Mouse (Mus musculus) spleen, adult 18-20 months (tissue): ENCODE results near the gene Plcl2.

Source experiments
- DNase-seq, 2 experiments: peaks; one replicate each; pipeline ENCODE4 v3.0.0; 2022; ENCODE audit warnings: mixed read lengths in 2 of 2

The Plcl2 gene

DNA sequence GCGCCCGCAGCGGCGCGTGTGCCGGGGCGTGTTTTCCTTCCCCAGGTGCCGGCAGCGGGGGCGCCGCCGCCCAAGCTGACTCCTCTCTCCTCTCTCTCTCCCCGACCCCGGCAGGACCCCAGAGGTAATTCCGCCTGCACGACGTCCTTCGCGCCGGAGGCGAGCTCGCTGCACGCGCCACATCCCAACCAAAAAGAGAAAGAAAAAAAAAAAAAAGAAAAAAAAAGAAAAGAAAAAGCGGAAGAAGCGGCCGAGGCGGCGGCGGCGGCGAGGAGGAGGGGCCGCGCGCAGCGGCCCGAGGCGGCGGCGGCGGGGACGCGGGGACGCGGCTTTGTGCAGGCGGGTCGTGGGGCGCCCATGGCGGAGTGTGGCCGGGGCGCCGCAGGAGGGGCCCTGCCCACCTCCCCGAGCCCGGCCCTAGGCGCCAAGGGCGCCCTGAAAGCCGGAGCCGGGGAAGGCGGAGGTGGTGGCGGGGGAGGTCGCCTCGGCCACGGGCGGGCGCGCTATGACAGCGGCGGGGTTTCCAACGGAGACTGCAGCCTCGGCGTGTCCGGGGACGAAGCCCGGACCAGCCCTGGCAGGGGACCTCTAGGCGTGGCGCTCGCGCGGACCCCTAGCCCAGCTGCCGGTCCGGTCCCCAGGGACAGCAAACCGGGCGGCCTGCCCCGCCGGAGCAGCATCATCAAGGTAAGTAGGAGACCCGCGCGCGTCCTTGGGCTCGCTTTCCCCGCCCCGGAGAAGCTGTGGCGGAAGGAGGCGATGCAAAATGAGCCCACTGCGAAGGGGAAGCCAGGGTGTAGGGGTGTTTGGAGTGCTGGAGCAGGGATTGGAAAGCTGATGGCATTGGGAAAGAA lies at the start of gene Plcl2:
Plcl2 (plus strand) TSS at position 153 of the 854 bp plus-strand sequence.
- peak; percentile 66 to 78 for DNase-seq

- no peak for DNase-seq
Observed at GRCm38 (mm10) chr17:50460301-50460700, 48.9 kb upstream of the Plcl2 start.

DNA sequence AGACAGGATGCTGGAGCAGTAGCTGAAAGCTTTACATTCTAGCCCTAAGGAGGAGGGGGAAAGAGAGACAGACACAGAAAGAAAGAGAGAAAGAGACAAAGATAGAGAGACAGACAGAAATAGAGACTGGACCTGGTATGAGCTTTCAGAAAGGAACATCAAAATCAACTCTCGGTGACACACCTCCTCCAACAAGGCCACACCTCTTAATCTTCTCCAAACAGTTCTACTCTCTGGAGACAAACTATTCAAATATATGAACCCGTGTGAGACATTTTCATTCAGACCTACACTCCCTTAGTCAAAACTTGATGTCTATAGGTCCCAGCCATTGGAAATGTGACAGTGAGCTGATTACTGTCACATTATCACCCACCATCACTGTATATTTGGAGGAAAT lies 41.8 kb upstream of the Plcl2 start:
- DNase-seq, result no peak

DNA sequence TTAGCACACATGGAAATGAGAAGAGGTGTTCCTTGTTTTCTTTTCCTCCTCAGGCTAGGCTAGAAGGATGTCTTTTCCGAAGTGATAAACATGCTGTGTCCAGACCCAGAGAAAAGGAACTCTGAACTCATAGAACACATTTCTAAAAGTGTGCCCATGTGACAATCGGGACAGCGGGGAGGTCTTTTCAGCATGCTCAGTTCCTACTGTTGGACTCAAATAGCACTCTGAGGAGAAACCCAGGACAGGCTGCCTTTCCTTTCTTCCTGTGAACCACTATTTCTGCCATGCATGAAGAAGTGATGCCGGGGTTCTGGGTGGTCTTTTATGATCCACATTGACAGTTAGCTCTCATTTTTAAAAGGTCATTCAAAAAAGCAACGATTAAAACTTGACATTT lies 40.1 kb upstream of the Plcl2 start:
- DNase-seq, result no peak

DNA sequence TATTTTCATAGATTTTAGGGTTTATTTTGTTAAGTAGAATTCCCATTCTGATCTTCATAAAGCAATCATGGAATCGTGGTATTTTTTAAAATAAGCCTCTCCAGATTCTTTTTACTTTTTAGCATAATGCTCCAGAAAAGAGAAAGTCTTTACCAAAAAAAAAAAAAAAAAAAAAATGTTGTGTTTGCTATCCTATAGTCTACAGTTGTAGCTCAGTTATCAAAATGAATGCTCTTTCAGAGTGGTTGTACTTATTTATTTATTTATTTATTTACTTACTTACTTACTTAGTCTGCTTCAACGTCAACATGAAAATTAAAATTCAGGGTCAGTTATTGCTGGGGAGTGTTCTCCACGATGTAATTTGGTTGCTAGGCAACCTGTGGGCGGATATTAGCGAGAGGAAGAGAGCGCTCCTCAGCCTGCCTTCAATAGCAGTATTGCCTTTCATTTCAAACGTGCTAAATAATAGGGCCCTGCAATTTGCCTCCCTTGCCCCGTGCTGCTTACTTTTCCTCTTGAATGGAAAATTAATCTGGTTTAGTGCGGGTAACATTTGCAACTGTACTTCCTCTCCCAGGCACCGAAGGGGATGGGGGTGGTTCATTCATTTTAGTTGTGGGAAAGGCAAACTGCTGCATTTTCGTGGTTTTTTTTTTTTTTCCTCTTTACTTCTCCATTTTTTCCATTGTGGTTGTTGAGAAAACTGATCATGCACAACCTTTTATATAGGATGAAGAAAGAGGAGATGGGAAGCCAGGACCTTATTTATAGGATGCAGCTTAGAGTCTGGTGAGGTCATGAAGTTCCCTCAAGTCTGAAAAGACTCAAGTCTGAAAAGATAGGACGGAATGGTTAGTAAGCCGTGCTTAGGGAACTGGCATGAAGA lies 39.4 kb upstream of the Plcl2 start:
- DNase-seq, result peak; percentile 17 to 52

DNA sequence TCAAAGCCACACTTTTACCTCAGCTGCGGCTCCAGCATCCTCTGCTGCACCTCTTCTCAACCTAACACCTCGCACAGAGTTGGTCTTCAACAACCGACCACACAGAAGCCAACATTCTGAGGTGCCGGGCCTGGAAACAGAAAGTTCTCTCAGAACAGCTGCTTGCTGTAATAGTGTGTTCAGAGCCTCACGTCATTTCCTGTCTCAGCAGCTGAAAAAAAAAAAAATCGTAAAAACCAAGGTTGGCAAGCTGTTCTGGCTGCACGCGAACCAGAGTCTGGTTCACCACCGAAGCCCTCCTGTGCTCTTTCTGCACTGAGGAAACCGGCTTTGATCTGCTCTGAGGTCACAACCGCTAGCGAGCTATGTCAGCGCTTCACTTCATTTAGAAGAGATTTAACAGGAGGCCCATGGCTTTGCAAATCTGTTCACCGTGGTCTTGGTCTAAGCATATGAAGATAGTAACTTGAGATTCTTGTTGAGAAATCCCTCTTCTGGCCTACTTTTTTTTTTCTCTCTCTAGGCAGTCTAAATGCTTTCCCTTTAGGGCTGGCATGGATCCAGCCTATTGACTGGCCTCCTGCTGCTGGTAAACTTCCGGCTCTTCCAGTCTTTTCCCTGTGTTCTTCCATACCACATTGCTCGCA lies 38.6 kb upstream of the Plcl2 start:
- peak; percentile 46 to 58 for DNase-seq

DNA sequence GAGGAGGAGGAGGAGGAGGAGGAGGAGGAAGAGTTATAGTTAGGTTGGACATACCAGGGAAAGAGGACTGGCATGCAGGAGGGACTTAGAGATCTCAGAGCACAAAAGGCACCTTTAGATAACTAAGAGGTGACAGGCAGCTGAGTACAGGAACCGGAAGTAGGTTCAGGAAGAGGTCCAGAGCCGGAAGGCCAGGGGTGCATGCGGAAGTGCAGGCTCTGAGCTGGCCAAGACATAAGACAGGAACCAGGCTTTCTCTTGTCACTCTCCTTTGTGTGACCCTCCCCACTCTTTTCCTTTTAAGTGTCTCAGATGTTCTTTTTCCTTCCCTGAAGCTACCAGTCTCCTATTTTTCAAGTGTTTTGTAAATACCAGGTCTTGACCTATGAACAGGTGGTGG lies 38.0 kb upstream of the Plcl2 start:
- DNase-seq, result peak; percentile 41 to 51

DNA sequence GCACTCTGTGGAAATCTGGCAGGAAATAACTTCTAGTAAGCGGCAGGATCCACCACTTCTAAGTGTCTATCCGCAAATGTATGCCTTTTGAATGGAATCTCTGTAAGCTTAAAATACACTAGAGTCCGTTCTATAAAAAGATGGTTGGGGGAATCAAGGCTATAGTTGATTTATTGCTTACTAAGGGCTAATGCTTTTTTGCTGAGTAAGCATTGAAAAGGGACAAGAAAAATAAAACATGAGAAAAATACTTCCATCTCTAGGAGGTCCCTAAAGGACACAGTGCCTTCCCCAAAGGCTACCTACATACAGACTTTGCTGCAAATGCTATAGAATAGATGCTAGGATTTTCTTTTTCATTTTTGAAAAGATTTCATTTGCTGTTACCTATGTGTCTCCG lies 31.9 kb upstream of the Plcl2 start:
- DNase-seq, result no peak

DNA sequence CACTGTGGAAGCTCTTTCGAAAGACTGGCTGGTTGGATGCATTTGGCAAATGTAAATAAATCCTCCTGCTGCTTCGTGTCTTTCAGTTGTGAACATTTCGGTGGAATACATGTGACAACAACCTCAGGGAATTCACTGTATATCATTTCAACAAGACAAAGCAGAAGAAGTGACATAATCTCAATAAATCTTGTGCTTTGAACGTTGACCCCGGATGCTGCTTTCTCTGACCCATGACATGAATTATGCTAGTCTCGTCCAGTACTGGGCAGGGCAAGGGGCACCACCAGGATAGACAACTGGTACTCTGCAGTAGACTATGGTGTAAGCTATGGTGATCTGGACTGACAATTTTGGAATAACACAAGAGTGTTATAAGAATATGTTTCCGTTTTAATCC lies 28.3 kb upstream of the Plcl2 start:
- DNase-seq, result no peak

DNA sequence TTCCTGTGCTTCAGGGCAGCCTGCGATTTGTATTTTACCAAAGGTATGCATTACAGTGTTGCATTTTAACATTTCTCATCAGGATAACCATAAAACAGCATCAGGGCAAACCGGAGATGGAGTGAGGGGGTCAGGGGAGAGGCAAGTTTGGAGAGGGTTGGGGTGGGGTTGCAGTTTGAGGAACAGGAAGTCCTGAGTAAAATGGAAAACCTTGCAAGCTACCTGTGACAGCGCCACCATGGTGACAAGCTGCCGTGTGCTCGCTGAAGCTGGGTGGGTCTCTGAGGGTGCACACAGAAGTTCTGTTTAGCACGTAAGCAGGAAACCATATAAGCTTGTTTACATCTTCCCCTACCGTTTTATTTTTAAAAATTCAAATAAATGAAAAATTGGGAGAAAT lies 25.5 kb upstream of the Plcl2 start:
- peak; percentile 24 to 29 for DNase-seq

DNA sequence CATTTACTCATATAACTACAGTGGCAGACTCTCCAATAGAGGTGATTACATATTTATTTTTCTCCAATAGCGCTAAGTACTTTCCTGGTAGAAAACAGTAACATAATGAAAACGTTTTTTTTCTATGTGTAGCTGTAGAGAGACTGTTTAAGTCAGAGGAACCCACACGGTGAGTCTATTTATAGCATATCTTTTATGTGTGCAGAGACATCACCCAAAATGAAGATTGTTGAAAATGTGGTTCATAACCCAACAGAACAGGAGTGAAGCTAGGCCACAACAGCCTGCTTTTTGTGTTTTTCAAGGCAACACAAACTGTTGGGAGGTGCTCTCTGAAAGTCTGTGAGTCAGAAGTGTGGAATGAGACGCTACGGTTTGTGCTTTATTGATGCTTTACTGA lies 24.2 kb upstream of the Plcl2 start:
- no peak for DNase-seq

DNA sequence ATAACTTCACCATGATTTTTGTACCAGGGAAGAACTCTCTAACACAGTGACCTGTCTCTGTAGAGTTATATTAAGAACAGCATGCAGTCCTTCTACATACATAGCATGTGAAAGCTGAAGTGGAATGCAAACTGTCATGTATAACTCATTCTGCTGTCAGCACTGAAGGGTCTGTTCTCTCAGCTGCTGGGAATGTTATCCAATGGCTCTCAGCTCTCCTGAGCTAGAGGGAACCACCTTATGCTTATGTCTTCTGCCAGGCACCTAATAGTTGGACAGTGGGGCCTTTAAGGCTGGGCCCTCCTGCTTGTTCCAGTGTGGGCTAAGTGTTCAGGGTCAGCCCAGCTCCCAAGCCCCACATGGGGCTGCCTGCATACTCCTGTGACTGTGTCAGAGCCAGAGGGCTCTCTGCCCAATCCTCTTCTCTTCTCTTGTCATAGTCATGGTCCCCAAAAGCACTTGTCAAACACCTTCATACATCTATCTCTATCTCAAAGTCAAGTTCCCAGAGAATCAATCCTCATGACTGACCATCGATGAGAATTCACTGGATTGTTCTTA lies 22.1 kb upstream of the Plcl2 start:
- no peak for DNase-seq

- DNase-seq, result no peak
Observed at GRCm38 (mm10) chr17:50487670-50488069, 21.5 kb upstream of the Plcl2 start.

GRCm38 (mm10) chr17:50488406-50488805 lies 20.8 kb upstream of the Plcl2 start:
- no peak for DNase-seq

- DNase-seq, result no peak
Observed at GRCm38 (mm10) chr17:50488895-50489294, 20.3 kb upstream of the Plcl2 start.

GRCm38 (mm10) chr17:50490644-50491430 lies 18.4 kb upstream of the Plcl2 start:
- DNase-seq, result no peak

GRCm38 (mm10) chr17:50491496-50491895 lies 17.7 kb upstream of the Plcl2 start:
- DNase-seq, result no peak

- DNase-seq, result no peak
Observed at GRCm38 (mm10) chr17:50495216-50495889, 13.8 kb upstream of the Plcl2 start.

- DNase-seq, result no peak
Observed at GRCm38 (mm10) chr17:50498062-50498697, 11.0 kb upstream of the Plcl2 start.

GRCm38 (mm10) chr17:50499091-50499790 lies 10.0 kb upstream of the Plcl2 start:
- DNase-seq, result no peak
